Mouse (Mus musculus): ENCODE results near the gene Gjb1. TPM values are rescaled to one million over a fixed set of nuclear protein-coding genes. Genes with fewer than 3 reads are reported as not detected.

The Gjb1 gene
- polyA plus RNA-seq, 1 experiment from 2014 or later = 0.21 TPM

Other genes starting within 250 kb of the Gjb1 start
- gene Snx12, start 153.8 kb upstream of the Gjb1 start, polyA plus RNA-seq (2015; fragmentation: Nextera tagmentation; extraction: Ambion mirVana) = 34.3 and 39.7 TPM in 2 replicates
- gene Foxo4, start 121.8 kb upstream of the Gjb1 start, polyA plus RNA-seq (2015; fragmentation: Nextera tagmentation; extraction: Ambion mirVana) = 1.4 and 1.9 TPM in 2 replicates
- not detected in 2 replicates for gene Gm614, start 112.4 kb upstream of the Gjb1 start, polyA plus RNA-seq (2015; fragmentation: Nextera tagmentation; extraction: Ambion mirVana)
- 17.3 and 31.0 TPM in 2 replicates for gene Il2rg, start 108.1 kb upstream of the Gjb1 start, polyA plus RNA-seq (2015; fragmentation: Nextera tagmentation; extraction: Ambion mirVana)
- not detected in 2 replicates for gene Gm20489, start 107.4 kb upstream of the Gjb1 start, polyA plus RNA-seq (2015; fragmentation: Nextera tagmentation; extraction: Ambion mirVana)
- gene Med12, start 102.3 kb upstream of the Gjb1 start, polyA plus RNA-seq (2015; fragmentation: Nextera tagmentation; extraction: Ambion mirVana) = 17.0 and 24.2 TPM in 2 replicates
- gene Nlgn3, start 77.2 kb upstream of the Gjb1 start, polyA plus RNA-seq (2015; fragmentation: Nextera tagmentation; extraction: Ambion mirVana) = 1.7 and 3.3 TPM in 2 replicates
- 22.1 and 24.6 TPM in 2 replicates for gene Zmym3, start 44.5 kb downstream of the Gjb1 start, polyA plus RNA-seq (2015; fragmentation: Nextera tagmentation; extraction: Ambion mirVana)
- gene Nono, start 52.9 kb downstream of the Gjb1 start, polyA plus RNA-seq (2015; fragmentation: Nextera tagmentation; extraction: Ambion mirVana) = 209 and 253 TPM in 2 replicates
- 77.1 and 88.5 TPM in 2 replicates for gene Itgb1bp2, start 72.7 kb downstream of the Gjb1 start, polyA plus RNA-seq (2015; fragmentation: Nextera tagmentation; extraction: Ambion mirVana)
- 6.3 and 7.8 TPM in 2 replicates for gene Taf1, start 156.4 kb downstream of the Gjb1 start, polyA plus RNA-seq (2015; fragmentation: Nextera tagmentation; extraction: Ambion mirVana)

Measured in heart, embryonic 15.5 days (tissue).